Mouse (Mus musculus) liver, embryonic 11.5 days (tissue): Measurements from ENCODE around the gene Tomm40. TPM values are rescaled to one million over a fixed set of nuclear protein-coding genes. Genes with fewer than 3 reads are reported as not detected.

Experiments used
- ATAC-seq: fragments of 200-750 bp; cut with Nextera tagmentation; replicated peaks from 2 replicates; pipeline ENCODE4 v1.8.0; 2017; ENCODE audit warnings: moderate number of reproducible peaks, mild to moderate bottlenecking, moderate TSS enrichment, moderate library complexity; ENCODE audit not compliant: low FRiP score
- DNase-seq: peaks from one replicate; pipeline ENCODE4 v3.0.0-alpha.2; 2017; ENCODE audit warnings: low spot score
- H3K27ac ChIP-seq: fragments of 300-500 bp; sonication (generic); 2 replicates; pipeline ENCODE4 v1.5.1; 2014; ENCODE audit warnings: mild to moderate bottlenecking, low read depth, low read length, control low read depth
- H3K27me3 ChIP-seq: fragments of 300-500 bp; sonication (generic); replicated peaks from 2 replicates; pipeline ENCODE4 v1.6.1; 2014; ENCODE audit warnings: low read length, mixed read lengths; ENCODE audit not compliant: control insufficient read depth, insufficient read depth
- H3K36me3 ChIP-seq: fragments of 300-500 bp; sonication (generic); 2 replicates; pipeline ENCODE4 v1.6.1; 2014; ENCODE audit warnings: mild to moderate bottlenecking, low read length, moderate library complexity, mixed read lengths; ENCODE audit not compliant: control insufficient read depth, insufficient read depth
- H3K4me1 ChIP-seq: fragments of 300-500 bp; sonication (generic); replicated peaks from 2 replicates; pipeline ENCODE4 v1.6.1; 2014; ENCODE audit warnings: low read length, mixed read lengths; ENCODE audit not compliant: control insufficient read depth, insufficient read depth
- H3K4me2 ChIP-seq: fragments of 300-500 bp; sonication (generic); 2 replicates; pipeline ENCODE4 v1.6.1; 2014; ENCODE audit warnings: mild to moderate bottlenecking, control low read depth, moderate library complexity
- H3K4me3 ChIP-seq: fragments of 300-500 bp; sonication (generic); 2 replicates; pipeline ENCODE4 v1.5.1; 2014; ENCODE audit warnings: low read depth, low read length, control low read depth
- H3K9ac ChIP-seq: fragments of 300-500 bp; sonication (generic); 2 replicates; pipeline ENCODE4 v1.6.1; 2014; ENCODE audit warnings: low read depth, low read length, control low read depth
- H3K9me3 ChIP-seq: fragments of 300-500 bp; sonication (generic); 2 replicates; pipeline ENCODE4 v1.6.1; 2016; ENCODE audit warnings: low read length, inconsistent platforms, mixed read lengths; ENCODE audit not compliant: control insufficient read depth
- whole genome bisulfite sequencing: fragments of 180-500 bp; shearing (Covaris S2); extraction: QIAGEN DNeasy Blood & Tissue Kit; methylation state at CpG from one replicate; pipeline ENCODE4 v1.1.7; 2014; 5-methylcytosine and 5-hydroxymethylcytosine counted together
- polyA plus RNA-seq: library from polyadenylated mRNA; unstranded; fragments of >200 nt; fragmentation: Nextera tagmentation; extraction: Ambion mirVana; gene quantifications from 2 replicates; pipeline ENCODE4 v1.2.1, GENCODE M21; 2014

The Tomm40 gene
- polyA plus RNA-seq, 1 experiment from 2014 or later = 259 TPM

DNA sequence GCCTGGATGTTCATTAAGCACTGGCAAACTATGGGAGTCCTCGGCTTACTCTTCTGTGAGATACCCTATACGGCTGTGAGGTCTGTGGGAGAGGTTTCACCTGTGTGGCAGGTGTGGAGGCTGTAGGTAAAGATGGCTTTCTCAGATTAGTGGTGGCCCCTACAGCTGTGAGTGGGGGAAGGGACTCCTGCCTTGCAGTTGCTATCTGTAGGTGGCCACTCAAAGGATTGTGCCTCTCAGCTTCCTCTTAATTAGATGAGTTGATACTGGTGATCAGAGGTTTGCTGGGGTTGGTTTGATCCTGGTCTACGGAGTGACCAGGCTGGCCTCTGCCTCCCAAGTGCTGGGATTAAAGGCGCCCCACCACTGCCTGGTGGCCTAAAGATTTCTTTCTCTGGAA lies 10.8 kb downstream of the Tomm40 start:
- H3K27me3 ChIP-seq = no peaks in the 10 kb centered on the region
- H3K9ac ChIP-seq = no peak overlapping the region
- H3K4me1 ChIP-seq = peaks cover 24% of the 10 kb centered on the region
- 90% methylated on average over 4 of the region's 4 CpGs for WGBS
- no peak overlapping the region for H3K4me2 ChIP-seq
- DNase-seq (no peak), ATAC-seq (no peak)
- H3K27ac ChIP-seq = no peak overlapping the region
- peaks cover 45% of the 10 kb centered on the region for H3K36me3 ChIP-seq
- no peaks in the 10 kb centered on the region for H3K9me3 ChIP-seq
- no peak overlapping the region for H3K4me3 ChIP-seq

DNA sequence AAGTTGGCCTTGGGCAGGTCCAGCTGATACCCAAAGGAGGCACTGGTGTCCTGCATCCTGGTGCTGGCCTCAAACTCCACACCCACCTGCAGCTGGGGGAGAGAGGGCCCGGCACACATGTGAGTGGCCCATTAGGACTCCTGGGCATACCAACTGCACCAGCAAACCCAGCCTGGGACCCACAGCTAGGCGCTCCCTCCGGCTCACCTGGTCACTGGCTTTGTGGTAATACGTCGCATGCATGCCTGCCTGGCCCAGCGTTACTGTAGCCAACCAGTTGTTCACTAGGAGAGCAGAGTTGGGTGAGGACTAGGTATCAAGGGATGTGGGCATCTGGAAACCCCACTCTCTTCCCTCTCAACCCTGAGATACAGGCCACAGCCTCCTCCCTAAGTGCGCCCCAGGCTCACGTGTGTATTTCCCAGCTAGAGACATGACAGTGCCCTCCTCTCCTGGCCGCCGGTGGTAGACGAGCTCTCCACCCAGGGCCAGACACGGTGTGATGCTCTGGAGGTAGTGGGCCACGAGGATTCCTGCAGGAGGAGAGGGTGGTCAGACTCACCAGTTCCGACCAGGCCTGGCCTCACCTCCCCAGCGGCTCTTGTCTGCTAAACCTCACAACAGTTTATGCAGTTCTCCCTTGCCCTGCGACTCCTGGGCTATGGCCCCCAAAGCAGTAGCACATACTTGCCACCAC lies 12.2 kb downstream of the Tomm40 start:
- WGBS = 86% methylated on average over 16 of the region's 16 CpGs
- Histone ChIP-seq H3K4me3 (no peak overlapping the region), H3K27me3 (no peaks in the 10 kb centered on the region), H3K4me2 (no peak overlapping the region), H3K4me1 (peaks cover 35% of the 10 kb centered on the region), H3K36me3 (peaks cover 33% of the 10 kb centered on the region), H3K27ac (peak overlapping the region; percentile 15; the same call in 1 of the 2 replicates), H3K9ac (no peak overlapping the region), H3K9me3 (no peaks in the 10 kb centered on the region)
- DNase-seq = no peak
- ATAC-seq = no peak

DNA sequence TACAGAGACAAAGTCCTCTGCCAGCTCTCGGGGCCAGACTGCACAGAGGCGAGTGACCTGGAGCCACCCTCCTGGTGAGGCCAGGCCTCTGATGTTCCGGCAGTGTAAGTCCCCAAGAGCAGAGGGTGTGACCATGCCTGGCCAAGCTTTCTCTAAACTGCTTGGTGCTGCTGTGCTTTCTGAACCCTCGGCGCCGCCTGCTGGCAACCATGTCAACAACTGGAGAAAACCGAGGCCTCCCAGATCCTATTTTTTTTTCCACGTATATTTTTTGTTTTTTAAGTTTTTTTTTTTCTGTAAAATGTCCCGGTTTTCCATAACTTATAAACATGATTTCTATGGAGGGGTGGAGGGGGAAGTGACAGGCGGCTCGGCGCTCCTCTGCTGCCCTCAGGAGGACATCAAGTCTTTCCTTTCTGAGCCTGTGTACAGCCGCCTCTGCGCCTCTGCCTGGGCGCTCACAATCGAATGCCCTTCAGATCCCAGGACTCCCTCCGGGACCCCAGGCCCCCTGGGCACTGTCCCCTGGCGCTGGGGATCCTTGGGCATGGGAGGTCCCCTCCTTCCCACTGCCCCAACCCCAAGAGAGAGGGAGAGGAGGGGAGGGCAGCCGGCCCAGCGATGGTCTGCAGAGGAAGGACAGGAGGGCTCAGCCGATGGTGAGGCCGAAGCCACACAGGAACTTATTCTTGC lies 14.0 kb downstream of the Tomm40 start:
- H3K36me3 ChIP-seq = peaks cover 29% of the 10 kb centered on the region
- WGBS = 26% methylated on average over 22 of the region's 22 CpGs
- H3K27ac ChIP-seq = peak overlapping the region; percentile 72
- no peak overlapping the region for H3K9ac ChIP-seq
- H3K9me3 ChIP-seq = no peaks in the 10 kb centered on the region
- H3K4me2 ChIP-seq = peak overlapping the region; percentile 32
- H3K27me3 ChIP-seq = no peaks in the 10 kb centered on the region
- H3K4me3 ChIP-seq = no peak overlapping the region
- DNase-seq (peak; percentile 77), ATAC-seq (peak; percentile 77)
- peaks cover 46% of the 10 kb centered on the region for H3K4me1 ChIP-seq

DNA sequence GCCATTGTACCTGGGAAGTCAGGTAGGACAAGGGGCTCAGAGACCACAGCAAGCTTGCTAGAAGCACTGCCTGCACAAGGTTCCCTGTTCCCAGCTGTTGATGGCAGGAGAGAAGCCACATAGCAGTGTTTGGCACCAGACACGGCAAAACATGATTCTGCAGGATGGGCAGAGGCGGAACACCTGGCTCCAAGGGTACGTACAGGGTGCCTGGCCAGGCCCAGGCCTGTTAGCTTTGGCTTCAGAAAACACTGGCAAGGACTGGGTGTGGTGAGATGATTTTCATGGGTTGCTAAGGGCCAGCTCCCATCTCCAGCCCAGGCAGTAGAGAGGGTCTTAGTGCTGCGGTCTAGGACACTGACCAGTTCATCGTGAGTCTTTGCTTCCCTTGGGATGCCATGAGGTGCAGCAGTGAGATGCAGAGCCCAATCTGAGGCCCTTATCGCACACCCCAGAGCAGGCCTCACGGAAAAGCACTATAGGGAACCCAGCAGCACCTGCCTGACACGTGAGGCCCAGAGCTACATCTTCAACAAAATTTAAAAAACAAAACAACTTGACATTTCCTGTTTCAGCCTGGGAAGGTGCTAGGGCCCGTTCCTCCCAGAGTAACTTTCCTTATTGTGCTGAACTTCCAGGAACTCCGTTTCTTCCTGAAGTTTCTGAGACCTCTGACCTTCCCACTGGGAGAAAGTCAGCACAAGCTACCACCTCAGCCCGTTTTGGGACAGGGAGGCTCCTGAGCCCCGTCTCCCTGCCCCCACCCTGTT lies 14.8 kb downstream of the Tomm40 start:
- H3K4me2 ChIP-seq = peak overlapping the region; percentile 32
- H3K4me3 ChIP-seq = no peak overlapping the region
- peak overlapping the region; percentile 68 for H3K27ac ChIP-seq
- no peaks in the 10 kb centered on the region for H3K9me3 ChIP-seq
- no peak for DNase-seq
- no peak overlapping the region for H3K9ac ChIP-seq
- no peak for ATAC-seq
- H3K4me1 ChIP-seq = peaks cover 53% of the 10 kb centered on the region
- peaks cover 31% of the 10 kb centered on the region for H3K36me3 ChIP-seq
- 50% methylated on average over 12 of the region's 12 CpGs for whole genome bisulfite sequencing
- H3K27me3 ChIP-seq = no peaks in the 10 kb centered on the region

DNA sequence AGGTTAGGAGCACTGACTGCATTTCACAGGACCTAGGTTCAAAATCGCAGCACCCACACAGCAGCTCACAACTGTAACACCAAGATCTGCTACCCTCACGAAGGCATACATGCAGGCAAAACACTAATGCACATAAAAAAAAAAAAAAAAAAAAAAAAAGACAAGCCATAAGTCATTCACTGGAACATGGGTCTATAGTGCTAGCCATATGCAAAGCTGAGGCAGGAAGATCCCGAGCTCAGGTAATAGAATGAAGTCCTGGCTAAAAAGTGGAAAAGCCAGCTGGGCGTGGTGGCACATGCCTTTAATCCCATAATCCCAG lies 15.4 kb downstream of the Tomm40 start:
- DNase-seq (no peak), ATAC-seq (no peak)
- 60% methylated on average over 4 of the region's 4 CpGs for WGBS
- Histone ChIP-seq H3K27me3 (no peaks in the 10 kb centered on the region), H3K36me3 (peaks cover 26% of the 10 kb centered on the region), H3K4me1 (peaks cover 59% of the 10 kb centered on the region), H3K4me2 (peak overlapping the region; percentile 76; the same call in 1 of the 2 replicates), H3K27ac (peak overlapping the region; percentile 68; the same call in 1 of the 2 replicates), H3K9me3 (no peaks in the 10 kb centered on the region), H3K4me3 (no peak overlapping the region), H3K9ac (no peak overlapping the region)

DNA sequence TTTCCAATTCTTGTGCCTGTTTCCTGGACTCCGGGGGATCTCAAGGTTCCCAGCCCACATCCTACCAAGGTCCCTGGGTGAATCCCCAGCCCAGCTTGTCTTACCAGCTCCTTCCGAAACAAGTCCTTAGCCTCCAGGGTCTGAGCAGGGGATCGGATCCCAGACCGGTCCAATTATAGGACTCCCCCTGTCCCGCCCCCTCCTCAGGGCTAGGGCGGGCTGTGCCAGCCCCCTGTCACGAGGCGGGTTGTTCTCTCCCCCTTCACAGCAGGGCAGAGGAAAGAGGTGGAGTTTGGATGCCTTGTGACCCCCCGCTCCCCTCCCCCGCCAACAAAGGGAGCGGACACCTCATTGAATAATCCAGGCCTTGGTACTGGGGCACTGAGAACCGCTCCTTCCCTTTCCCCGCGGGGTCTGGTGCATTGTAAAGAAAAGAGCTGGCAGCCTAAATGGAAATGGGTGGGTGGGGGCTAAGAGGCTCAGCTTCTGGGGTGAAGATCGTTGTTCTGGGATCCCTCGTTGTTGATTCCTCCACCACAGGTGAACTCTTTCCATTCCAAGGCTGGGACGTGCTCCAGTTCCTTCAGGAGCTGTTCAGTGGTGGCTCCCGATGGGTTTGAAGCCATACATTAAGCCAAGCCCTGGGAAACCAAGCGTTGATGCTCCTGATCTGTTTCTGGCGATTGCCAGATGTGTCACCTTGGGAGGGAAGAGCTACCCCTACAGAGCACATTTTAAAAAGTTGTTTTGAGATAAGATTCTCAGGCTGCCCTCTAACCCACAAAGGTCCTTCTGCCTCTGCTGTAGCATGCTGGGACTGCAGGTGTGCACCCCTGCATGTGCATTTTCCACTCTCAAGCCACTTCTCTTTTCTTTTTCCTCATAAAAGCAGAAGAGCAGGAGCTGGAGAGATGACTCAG lies 16.1 kb downstream of the Tomm40 start, which contains the start of gene Apoe:
Gene Apoe (minus strand): TSS at position 282 of the 920 bp plus-strand sequence.
- no peaks in the 10 kb centered on the region for H3K9me3 ChIP-seq
- 4% methylated on average over 20 of the region's 20 CpGs for WGBS
- peak within 1 kb of the TSS; percentile 58 for H3K4me3 ChIP-seq
- peaks cover 24% of the 10 kb centered on the region for H3K36me3 ChIP-seq
- peak within 1 kb of the TSS; percentile 69 for H3K9ac ChIP-seq
- DNase-seq (peak; percentile 65), ATAC-seq (peak; percentile 54)
- H3K27ac ChIP-seq = peak within 1 kb of the TSS; percentile 68
- peak within 1 kb of the TSS; percentile 76 for H3K4me2 ChIP-seq
- no peaks in the 10 kb centered on the region for H3K27me3 ChIP-seq
- H3K4me1 ChIP-seq = peaks cover 66% of the 10 kb centered on the region

DNA sequence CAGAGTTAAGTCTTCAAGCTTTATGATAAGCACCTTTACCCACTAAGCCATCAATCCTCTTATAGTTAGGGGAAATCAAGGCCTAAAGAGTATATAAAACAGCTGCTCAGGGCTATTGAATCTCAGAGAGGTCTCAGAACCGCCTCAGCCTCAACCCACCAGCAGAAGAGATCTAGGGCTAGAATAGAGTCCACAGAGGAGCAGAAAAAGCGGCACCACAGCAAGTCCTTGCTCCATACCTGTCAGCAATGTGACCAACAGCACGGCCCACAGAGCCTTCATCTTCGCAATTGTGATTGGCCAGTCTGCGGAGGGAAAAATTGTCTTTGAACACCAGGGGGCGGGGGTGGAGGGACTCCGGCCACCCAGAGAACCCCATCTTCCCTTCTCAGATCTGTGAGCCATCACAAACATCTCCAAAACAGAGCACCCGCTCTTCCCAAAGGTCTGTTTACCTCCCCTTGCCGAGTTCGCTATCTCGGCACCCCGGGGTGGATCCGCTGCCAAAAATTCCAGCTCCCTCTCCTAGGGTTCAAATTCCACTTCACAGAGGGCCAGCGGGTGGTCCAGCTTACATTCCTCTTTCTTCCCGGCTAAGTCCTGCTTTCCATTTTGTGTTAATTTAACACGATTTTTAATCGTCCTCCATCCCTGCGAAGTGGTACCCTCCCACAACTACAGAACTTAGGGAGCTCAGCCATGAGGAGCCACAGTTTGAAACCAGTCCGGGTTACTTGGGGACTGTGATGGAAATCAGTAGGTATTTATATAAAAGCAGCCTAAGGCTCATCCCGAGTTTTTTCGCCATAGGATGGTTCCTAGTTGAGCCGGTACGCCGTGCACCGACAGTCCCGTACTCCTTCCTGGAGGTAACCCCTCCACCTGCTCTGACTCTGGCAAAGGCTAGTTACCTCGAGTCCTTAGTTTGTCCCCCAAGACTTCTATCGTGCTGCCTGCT lies 17.0 kb downstream of the Tomm40 start:
- H3K9me3 ChIP-seq = no peaks in the 10 kb centered on the region
- peaks cover 22% of the 10 kb centered on the region for H3K36me3 ChIP-seq
- no peak for ATAC-seq
- H3K4me2 ChIP-seq = peak overlapping the region; percentile 76
- H3K27ac ChIP-seq = peak overlapping the region; percentile 68
- no peaks in the 10 kb centered on the region for H3K27me3 ChIP-seq
- peak overlapping the region; percentile 69 for H3K9ac ChIP-seq
- WGBS = 4% methylated on average over 28 of the region's 28 CpGs
- H3K4me1 ChIP-seq = peaks cover 75% of the 10 kb centered on the region
- DNase-seq = no peak
- peak overlapping the region; percentile 58 for H3K4me3 ChIP-seq
